Mouse (Mus musculus) adipocyte (in vitro differentiated cells): ENCODE data around the gene Gm28635.

ENCODE experiments used
- DNase-seq: peaks from one replicate; pipeline ENCODE4 v3.0.0-alpha.2; 2016; ENCODE audit warnings: low spot score

Gm28635 gene

DNA sequence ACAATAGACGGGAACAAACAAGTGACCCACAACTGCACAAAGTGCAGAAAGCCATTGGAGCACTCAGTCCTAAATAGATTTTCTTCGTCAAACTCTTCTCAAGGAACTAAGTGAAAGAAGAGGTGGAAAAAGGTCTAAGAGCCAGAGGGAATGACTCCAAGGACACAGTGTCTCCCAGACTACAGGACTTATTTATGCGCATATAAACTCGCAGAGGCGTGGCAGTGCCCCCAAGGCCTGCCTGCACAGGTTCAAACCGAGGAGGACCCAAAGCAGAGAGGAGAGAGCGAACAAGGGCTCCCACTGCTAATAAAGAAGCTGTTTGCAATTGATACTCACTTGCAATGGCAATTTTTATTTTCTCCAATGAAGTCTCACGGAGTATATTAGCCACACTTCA lies 92.1 kb downstream of the Gm28635 start:
- no peak for DNase-seq

DNA sequence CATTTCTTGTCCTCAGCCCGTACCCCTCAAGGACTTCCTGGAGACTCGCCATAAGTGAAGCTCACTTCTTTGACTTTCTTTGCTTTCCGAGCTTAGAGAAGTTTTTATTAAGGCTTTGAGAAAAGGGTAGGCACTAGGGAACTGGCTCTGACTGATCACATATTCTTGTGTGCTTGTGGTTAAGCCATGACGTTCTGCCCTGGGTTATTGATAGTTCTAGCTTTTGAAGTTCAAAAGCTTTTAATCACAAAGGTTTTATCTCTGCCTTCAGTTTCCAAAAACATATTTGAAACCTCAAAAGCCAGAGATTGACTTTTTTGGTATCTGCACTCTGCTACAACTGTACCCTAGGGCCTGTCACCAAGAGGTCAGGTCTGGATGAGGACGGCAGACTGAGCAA lies 95.6 kb downstream of the Gm28635 start:
- no peak for DNase-seq

DNA sequence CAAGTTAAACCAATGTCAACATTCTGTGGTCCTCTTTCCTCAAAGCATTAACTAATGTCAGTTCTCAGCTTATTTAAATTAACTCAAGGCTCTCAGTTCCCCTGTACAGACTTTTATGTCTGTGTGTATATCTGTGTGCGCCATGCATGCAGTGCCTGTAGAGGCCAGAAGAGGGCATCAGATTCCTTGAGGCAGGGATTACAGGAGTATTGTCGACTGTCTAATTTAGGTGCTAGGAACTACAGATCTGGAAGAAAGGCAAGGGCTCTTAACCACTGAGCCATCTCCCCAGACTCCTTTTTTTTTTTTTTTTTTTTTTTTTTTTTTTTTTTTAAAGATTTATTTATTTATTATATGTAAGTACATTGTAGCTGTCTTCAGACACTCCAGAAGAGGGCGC lies 96.6 kb downstream of the Gm28635 start:
- no peak for DNase-seq

DNA sequence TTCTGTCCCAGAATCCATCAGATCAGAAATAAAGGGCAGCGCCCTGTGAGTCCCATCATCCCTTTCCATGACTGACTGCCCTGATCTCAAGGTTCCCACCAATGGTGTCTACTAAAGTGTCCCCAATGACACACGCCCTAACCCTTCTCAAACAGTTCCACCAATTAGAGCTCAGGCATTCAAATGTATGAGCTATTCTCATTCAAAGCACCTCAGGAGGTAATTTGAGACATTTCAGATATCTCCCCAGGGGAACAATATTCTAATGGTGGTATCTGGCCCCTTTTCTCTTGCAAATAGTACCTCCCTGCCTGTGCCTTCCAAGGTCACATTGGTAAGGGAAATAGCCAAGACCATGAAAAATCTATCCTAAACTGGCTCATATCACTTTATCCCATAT lies 98.5 kb downstream of the Gm28635 start:
- no peak for DNase-seq

DNA sequence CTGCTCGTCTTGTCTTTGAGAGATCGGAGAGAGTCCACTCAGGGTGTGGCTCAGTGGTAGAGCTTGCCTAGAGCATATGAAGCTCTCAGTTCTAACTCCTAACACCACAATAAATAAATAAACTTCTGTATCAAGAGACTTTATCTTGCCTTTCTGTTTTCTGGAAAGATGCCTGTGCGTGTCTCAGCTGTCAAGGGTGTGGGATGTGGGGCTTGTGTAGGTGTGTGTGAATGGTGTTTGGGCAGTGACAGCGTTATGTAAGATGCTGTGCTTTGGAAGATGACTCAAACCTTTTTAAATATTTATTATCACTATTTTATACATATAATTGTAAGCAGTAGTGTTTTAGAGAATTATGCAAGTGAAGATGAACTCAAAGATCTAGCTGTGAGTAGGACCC lies 103.7 kb downstream of the Gm28635 start:
- no peak for DNase-seq

DNA sequence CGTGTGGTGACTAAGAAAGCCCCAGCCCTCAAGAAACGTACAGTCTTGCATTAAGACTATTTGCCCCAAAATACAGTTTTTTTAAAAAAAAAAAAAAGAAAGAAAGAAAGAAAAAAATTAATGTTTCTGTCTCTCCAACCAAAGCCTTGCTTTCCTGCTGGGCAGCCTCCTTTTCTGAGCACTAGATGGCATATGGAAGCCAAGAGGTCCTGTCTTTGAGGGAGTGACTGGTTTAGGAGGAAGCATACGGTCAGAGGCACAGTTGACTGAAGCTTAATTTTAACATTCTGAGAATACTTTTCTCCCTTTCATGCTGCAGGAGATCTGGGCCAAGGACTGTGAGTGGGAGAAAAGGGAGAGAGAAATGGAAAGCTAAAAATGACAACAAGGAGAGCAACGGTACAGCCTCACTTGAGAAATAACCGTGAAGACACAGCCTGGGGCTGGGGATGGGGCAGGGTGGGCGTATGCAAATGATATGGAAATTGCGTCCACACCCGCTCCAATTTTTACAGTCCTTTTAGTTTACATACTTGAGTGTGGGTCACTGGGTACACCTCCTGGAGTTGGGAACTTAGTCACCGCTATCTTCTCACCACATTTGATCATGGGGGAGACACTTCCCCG lies 120.8 kb downstream of the Gm28635 start:
- peak; percentile 53 for DNase-seq
